Mouse (Mus musculus) testis, adult 2 months (tissue): ENCODE data around the gene Actg1. TPM values are rescaled to one million over a fixed set of nuclear protein-coding genes. Genes with fewer than 3 reads are reported as not detected.

ENCODE experiments used
- H3K27ac ChIP-seq: fragments of 200-500 bp; 2 replicates; pipeline ENCODE4 v1.5.1; 2012; ENCODE audit warnings: low read depth, low read length; ENCODE audit not compliant: control insufficient read depth, insufficient read depth
- H3K27me3 ChIP-seq: fragments of 200-500 bp; 2 replicates; pipeline ENCODE4 v1.6.1; 2012; ENCODE audit warnings: mild to moderate bottlenecking, low read length, moderate library complexity; ENCODE audit not compliant: control insufficient read depth, insufficient read depth
- H3K36me3 ChIP-seq: fragments of 200-500 bp; 2 replicates; pipeline ENCODE4 v1.6.1; 2012; ENCODE audit warnings: mild to moderate bottlenecking, low read length; ENCODE audit not compliant: control insufficient read depth, insufficient read depth
- H3K4me1 ChIP-seq: fragments of 200-500 bp; 2 replicates; pipeline ENCODE4 v1.6.1; 2012; ENCODE audit warnings: low read length; ENCODE audit not compliant: control insufficient read depth, insufficient read depth
- H3K4me3 ChIP-seq: fragments of 200-500 bp; 2 replicates; pipeline ENCODE4 v1.5.1; 2012; ENCODE audit warnings: low read depth, mild to moderate bottlenecking, low read length, moderate library complexity, mixed read lengths; ENCODE audit not compliant: control insufficient read depth
- CTCF ChIP-seq: fragments of 200-500 bp; IDR thresholded peaks from 2 replicates; pipeline ENCODE4 v1.5.1; 2012; ENCODE audit warnings: low read depth, mild to moderate bottlenecking, inconsistent platforms, low read length, moderate library complexity; ENCODE audit not compliant: control insufficient read depth, insufficient read depth, insufficient replicate concordance
- POLR2A ChIP-seq: fragments of 200-500 bp; IDR thresholded peaks from 2 replicates; pipeline ENCODE4 v1.6.1; 2012; ENCODE audit warnings: low read depth, mild to moderate bottlenecking, inconsistent platforms, low read length, moderate library complexity; ENCODE audit not compliant: control insufficient read depth
- polyA plus RNA-seq: library from polyadenylated mRNA; depleted of rRNA; stranded (reverse); fragments of >200 nt; gene quantifications from 2 replicates; pipeline ENCODE4 v1.2.3, GENCODE M21; 2012; rRNA removed

Gene Actg1
- polyA plus RNA-seq, 1 experiment: 672 TPM

DNA sequence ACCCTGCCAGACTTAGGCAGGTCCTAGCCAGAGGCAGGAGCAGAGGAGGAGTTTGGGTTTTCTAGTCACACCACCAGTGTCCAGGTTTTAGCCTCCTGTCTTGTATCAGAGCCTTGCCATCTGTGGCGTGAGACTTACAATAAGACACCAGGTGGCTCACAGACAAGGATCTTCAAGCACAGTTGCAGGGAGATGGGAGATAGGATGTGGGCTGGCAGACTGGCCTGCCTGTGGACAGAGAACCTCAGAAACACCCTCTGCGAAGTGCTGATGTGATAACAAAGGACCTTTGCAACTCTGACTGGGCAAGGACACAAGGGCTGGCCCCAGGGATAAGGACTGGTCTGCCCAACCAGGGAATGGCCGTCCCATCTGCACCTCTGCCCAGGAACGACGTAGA is 48.9 kb downstream of the Actg1 start:
- H3K4me1 ChIP-seq: peaks cover 4% of the 10 kb centered on the region
- no peak for TF ChIP-seq CTCF
- TF ChIP-seq POLR2A: no peak
- H3K4me3 ChIP-seq: no peak overlapping the region
- H3K27me3 ChIP-seq: no peaks in the 10 kb centered on the region
- no peaks in the 10 kb centered on the region for H3K36me3 ChIP-seq
- no peak overlapping the region for H3K27ac ChIP-seq

DNA sequence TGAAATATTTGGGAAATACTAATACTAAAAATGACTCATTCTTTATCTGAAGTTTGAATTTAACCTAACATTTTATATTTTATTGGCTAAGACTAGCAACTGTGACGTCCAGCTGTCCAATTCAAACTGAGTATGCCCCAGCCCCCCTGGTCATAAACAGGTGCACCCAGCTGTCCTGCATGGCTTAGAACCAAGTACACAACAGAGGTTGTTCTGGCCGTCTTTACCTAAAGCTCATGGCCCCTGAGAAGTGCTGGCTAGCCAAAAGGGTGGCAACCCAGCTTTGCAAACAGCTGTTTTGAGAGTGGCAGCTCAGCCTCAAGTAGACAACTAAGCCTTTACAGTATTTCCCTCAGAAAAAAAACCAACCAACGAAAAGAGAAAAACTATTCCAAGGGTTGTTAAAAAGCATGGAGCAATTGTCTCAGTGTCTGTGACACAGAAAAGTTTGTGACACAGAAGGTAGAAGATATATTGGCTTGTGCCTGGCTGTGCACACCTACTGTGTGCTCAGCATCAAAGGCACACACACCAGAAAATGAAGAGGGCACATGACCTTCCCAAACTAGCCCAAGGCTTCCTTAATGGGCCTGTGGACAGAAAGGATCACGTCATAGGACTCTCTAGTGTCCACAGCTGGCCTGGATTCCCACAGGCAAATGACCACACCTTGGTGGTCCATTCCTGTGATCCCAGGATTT is 49.8 kb downstream of the Actg1 start:
- H3K27ac ChIP-seq: no peak overlapping the region
- H3K4me1 ChIP-seq: no peaks in the 10 kb centered on the region; the same call in 1 of the 2 replicates

DNA sequence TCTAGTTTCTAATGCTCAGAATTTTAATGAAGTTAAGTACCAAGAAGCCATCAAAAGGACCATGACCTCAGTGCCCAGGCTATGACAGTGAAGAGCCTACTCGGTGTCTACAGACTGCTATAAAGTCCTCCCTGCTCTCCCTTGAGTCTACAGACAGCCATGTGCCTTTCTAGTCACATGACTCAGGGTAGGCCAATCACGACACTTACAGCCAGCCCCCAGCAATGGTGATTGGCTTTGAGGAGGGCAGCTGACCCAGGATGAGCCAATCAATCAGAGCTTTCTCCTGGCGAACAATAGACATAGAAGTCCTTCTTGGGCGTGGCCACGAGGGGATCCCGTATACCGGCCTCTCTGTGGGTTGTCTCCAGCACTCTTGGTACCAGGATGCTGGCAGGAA is 50.6 kb downstream of the Actg1 start:
- H3K36me3 ChIP-seq: no peaks in the 10 kb centered on the region
- no peak overlapping the region; the same call in 1 of the 2 replicates for H3K4me3 ChIP-seq
- H3K27me3 ChIP-seq: no peaks in the 10 kb centered on the region
- H3K27ac ChIP-seq: no peak overlapping the region
- TF ChIP-seq CTCF: no peak
- TF ChIP-seq POLR2A: no peak
- H3K4me1 ChIP-seq: no peaks in the 10 kb centered on the region; the same call in 1 of the 2 replicates

More for the DNA sequence above, 49.8 kb downstream of the Actg1 start:
- Histone ChIP-seq H3K36me3 (no peaks in the 10 kb centered on the region), H3K27me3 (no peaks in the 10 kb centered on the region), H3K4me3 (no peak overlapping the region)
- no peak for TF ChIP-seq CTCF
- no peak for TF ChIP-seq POLR2A

DNA sequence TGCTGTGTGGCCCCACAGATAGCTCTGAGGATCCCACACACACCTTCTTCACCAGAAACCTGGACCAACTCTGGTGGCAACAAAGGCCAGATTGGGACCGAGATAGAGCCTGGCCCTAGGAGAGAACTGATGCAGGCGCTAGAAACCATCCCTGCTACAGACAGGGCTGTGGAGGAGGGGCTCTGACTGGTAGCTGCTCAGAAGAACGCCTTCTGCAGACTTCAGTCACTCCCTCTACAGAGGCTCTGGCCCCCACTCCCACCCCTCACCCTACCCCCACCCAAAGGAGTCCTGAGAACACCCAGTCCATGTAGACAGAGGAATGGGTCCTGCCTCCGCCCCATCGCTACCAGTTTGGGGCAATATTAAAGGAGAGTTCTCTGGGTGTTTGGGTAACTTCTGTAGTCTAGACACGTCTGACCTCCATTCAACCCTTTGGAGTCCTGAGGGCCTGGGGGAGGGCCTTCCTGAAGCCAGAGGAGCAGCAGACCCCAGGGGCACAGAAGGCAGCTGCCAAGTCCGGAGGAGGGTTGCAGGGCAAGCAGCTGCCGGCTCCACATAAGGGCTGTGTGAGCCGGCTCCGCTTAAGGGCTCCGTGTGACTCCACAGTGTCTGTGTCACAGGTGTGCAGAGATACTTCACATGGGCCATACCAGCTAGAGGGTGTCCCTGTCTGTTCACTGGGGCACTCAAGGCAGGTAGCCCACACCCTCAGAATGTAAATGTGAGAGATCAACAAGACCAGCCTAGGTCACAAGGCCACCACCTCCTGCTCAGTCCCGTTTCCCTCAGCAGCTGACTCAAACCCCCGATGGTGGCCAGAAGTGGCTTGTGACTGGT is 51.8 kb downstream of the Actg1 start:
- no peaks in the 10 kb centered on the region for H3K27me3 ChIP-seq
- H3K4me3 ChIP-seq: no peak overlapping the region
- TF ChIP-seq POLR2A (no peak), CTCF (no peak)
- H3K27ac ChIP-seq: no peak overlapping the region
- H3K4me1 ChIP-seq: no peaks in the 10 kb centered on the region; the same call in 1 of the 2 replicates
- H3K36me3 ChIP-seq: no peaks in the 10 kb centered on the region

Other genes with a start within 250 kb of the Actg1 start
- gene Tepsin, start 249.8 kb downstream of the Actg1 start, polyA plus RNA-seq: 19.2 and 19.9 TPM in 2 replicates
- gene Ndufaf8, start 249.6 kb downstream of the Actg1 start, polyA plus RNA-seq: 47.0 and 59.4 TPM in 2 replicates
- 76.3 and 90.4 TPM in 2 replicates for gene Slc38a10, start 197.2 kb downstream of the Actg1 start, polyA plus RNA-seq
- 2.3 and 2.9 TPM in 2 replicates for gene Bahcc1, start 115.6 kb downstream of the Actg1 start, polyA plus RNA-seq
- 1.6 and 2.1 TPM in 2 replicates for gene Fscn2, start 13.0 kb upstream of the Actg1 start, polyA plus RNA-seq
- 57.8 and 67.1 TPM in 2 replicates for gene Faap100, start 30.2 kb upstream of the Actg1 start, polyA plus RNA-seq
- gene Nploc4, start 89.2 kb upstream of the Actg1 start, polyA plus RNA-seq: 75.8 and 79.3 TPM in 2 replicates
- gene Tspan10, start 94.1 kb upstream of the Actg1 start, polyA plus RNA-seq: 0.47 and 0.51 TPM in 2 replicates
- 1.5 and 1.9 TPM in 2 replicates for gene Pde6g, start 105.0 kb upstream of the Actg1 start, polyA plus RNA-seq
- gene Oxld1, start 109.5 kb upstream of the Actg1 start, polyA plus RNA-seq: 6.3 and 7.1 TPM in 2 replicates
- gene Ccdc137, start 109.6 kb upstream of the Actg1 start, polyA plus RNA-seq: 5.6 and 6.9 TPM in 2 replicates
- 15.8 and 20.5 TPM in 2 replicates for gene Arl16, start 119.1 kb upstream of the Actg1 start, polyA plus RNA-seq
- gene Mrpl12, start 136.1 kb upstream of the Actg1 start, polyA plus RNA-seq: 84.6 and 94.8 TPM in 2 replicates
- 68.3 and 75.0 TPM in 2 replicates for gene Slc25a10, start 143.3 kb upstream of the Actg1 start, polyA plus RNA-seq
- gene Gcgr, start 182.2 kb upstream of the Actg1 start, polyA plus RNA-seq: 0.07 and 0.18 TPM in 2 replicates
- 196 and 204 TPM in 2 replicates for gene Mcrip1, start 201.2 kb upstream of the Actg1 start, polyA plus RNA-seq
- 31.2 and 31.6 TPM in 2 replicates for gene Ppp1r27, start 202.6 kb upstream of the Actg1 start, polyA plus RNA-seq
- gene P4hb, start 224.7 kb upstream of the Actg1 start, polyA plus RNA-seq: 46.7 and 55.1 TPM in 2 replicates
- 94.7 and 101 TPM in 2 replicates for gene Arhgdia, start 233.1 kb upstream of the Actg1 start, polyA plus RNA-seq
- 22.8 and 23.6 TPM in 2 replicates for gene Alyref, start 249.8 kb upstream of the Actg1 start, polyA plus RNA-seq
- 178 and 209 TPM in 2 replicates for gene Anapc11, start 249.9 kb upstream of the Actg1 start, polyA plus RNA-seq